Mouse (Mus musculus) lung, adult 10 weeks (tissue): ENCODE results near the gene Ears2. TPM values are rescaled to one million over a fixed set of nuclear protein-coding genes. Genes with fewer than 3 reads are reported as not detected.

Experiments used
- polyA plus RNA-seq: library from polyadenylated mRNA; stranded (reverse); fragments of 350-450 nt; fragmentation: Illumina TruSeq; extraction: RNeasy Lipid Tissue Mini Kit (QIAGEN cat#74804); gene quantifications from one replicate; pipeline ENCODE4 v1.2.3, GENCODE M21; 2014; ENCODE audit warnings: low read depth, low replicate concordance; ENCODE audit not compliant: insufficient read depth

Ears2 gene
- polyA plus RNA-seq: 4.4 TPM

GRCm38 (mm10) chr7:122066945-122067516 lies at the start of gene Ears2, which contains the start of gene Ubfd1:
Gene Ears2 (minus strand): TSS chr7:122067263.
Gene Ubfd1 (plus strand): TSS chr7:122067175.

GRCm38 (mm10) chr7:122101747-122102244 lies 34.7 kb upstream of the Ears2 start, which contains the start of gene Ndufab1:
Gene Ndufab1 (minus strand): TSS chr7:122101886.

DNA sequence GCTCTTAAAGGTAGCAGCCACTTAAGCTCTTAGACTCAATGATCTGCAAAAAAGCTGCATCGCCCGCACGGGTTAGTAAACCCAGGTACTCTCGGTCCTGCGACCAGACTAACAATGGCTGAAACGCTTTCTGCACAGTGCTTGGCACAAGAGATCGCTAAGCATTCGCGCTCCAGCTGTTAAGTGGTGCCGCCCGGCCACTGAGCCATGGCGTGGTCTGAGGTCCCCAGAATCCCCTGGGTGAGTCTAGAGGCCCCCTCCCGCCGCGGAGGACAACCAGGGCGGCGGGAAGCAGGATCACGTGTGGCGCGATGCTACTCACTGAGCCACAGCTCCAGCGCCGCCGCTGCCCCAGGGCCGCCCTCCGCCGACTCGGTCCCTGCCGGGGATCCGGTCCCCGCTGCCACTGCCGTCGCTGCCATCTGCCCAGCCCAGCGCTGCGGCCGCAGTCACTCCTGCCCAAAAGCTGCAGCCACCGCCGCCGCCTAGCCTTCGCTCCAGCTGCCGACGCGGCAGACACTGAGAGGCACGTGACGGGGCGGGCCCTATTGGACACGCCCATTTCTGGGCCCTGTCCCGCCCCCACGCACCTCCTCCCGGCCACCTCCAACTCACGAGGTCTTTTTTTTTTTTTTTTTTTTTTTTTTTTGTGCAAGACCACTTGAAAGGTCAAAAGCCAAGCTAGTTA lies 46.3 kb downstream of the Ears2 start, which contains the start of gene Gga2:
Gene Gga2 (minus strand): TSS at position 556 of the 688 bp plus-strand sequence.

Other genes starting within 250 kb of the Ears2 start
- gene Scnn1b, start 202.2 kb downstream of the Ears2 start, polyA plus RNA-seq: 61.1 TPM
- 15.9 TPM for gene Cog7, start 85.6 kb downstream of the Ears2 start, polyA plus RNA-seq
- 12.0 TPM for gene Gga2, start 46.0 kb downstream of the Ears2 start, polyA plus RNA-seq
- 11.4 TPM for gene Ubfd1, start 88 bp downstream of the Ears2 start, polyA plus RNA-seq
- 201 TPM for gene Ndufab1, start 34.6 kb upstream of the Ears2 start, polyA plus RNA-seq
- gene Palb2, start 65.7 kb upstream of the Ears2 start, polyA plus RNA-seq: 0.93 TPM
- gene Dctn5, start 65.8 kb upstream of the Ears2 start, polyA plus RNA-seq: 52.9 TPM
- gene Plk1, start 92.2 kb upstream of the Ears2 start, polyA plus RNA-seq: 0.77 TPM
- 0.12 TPM for gene Ern2, start 118.9 kb upstream of the Ears2 start, polyA plus RNA-seq
- gene Chp2, start 152.2 kb upstream of the Ears2 start, polyA plus RNA-seq: 2.6 TPM
- gene Prkcb, start 221.5 kb upstream of the Ears2 start, polyA plus RNA-seq: 12.1 TPM